Comparison of ENCODE assay signal across 11 mouse cellular contexts in the genomic region with DNA sequence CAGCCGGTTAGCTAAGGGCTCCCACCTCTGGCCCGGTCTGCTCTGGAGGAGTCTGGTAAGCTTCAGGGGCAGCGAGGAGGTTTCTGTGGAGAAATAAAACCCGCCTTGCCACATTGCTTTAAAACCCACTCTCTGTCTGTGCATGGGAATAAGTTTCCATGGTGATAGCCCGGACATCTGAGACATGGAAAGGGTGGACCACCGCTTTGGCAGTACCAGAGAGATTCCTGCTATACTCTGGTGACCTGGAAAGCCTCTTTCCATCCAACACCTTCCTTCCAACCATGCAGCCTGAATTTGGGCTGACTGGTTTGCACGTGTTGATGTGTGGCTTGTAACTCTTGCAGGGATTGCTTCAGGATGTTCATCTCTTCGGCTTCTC. TPM values are rescaled to one million over a fixed set of nuclear protein-coding genes. Genes with fewer than 3 reads are reported as not detected.
DNase-seq lines count a peak whose midpoint lies in the region; ATAC-seq and TF ChIP-seq lines count a peak whose summit lies in the region.
"Had no signal": no experiment of that assay in that cellular context is flagged by ENCODE, and none has a peak within 500 bp of the region (broad histone marks: within the 10 kb centered on the region; RNA-seq: fewer than 3 reads in every experiment).

No protein-coding gene starts in this region.

- no peak overlapping the region for H3K9ac ChIP-seq in forebrain, embryonic 14.5 days (ENCODE audit: low read length)
- H3K9ac ChIP-seq in kidney, postnatal 0 days (ENCODE audit: low read depth, low read length), result no peak overlapping the region; the same call in 1 of the 2 replicates
- H3K9ac ChIP-seq in hindbrain, embryonic 14.5 days, result no peak overlapping the region
- 0 out of 2 replicates have a peak overlapping the region, but pooled peaks have one; percentile 18 for H3K9ac ChIP-seq in midbrain, embryonic 16.5 days (ENCODE audit: low read depth, low read length)
- H3K9ac ChIP-seq: intestine, embryonic 15.5 days had no signal

- H3K27ac ChIP-seq in forebrain, embryonic 10.5 days, result peak overlapping the region; percentile 76
- H3K27ac ChIP-seq in forebrain, embryonic 14.5 days (ENCODE audit: low read depth, low read length), result no peak overlapping the region
- 0 out of 2 replicates have a peak overlapping the region, but pooled peaks have one; percentile 47 for H3K27ac ChIP-seq in kidney, postnatal 0 days
- peak overlapping the region; percentile 18; the same call in 1 of the 2 replicates for H3K27ac ChIP-seq in hindbrain, embryonic 14.5 days
- peak overlapping the region; percentile 40 for H3K27ac ChIP-seq in midbrain, embryonic 16.5 days (ENCODE audit: low read length)
- H3K27ac ChIP-seq: intestine, embryonic 15.5 days had no signal

- no peaks in the 10 kb centered on the region for H3K9me3 ChIP-seq in forebrain, embryonic 10.5 days
- H3K9me3 ChIP-seq in forebrain, embryonic 14.5 days (replicated peaks; ENCODE audit: control insufficient read depth, low read length), result no peaks in the 10 kb centered on the region
- no peaks in the 10 kb centered on the region for H3K9me3 ChIP-seq in kidney, postnatal 0 days (replicated peaks; ENCODE audit: low read length)
- H3K9me3 ChIP-seq in hindbrain, embryonic 14.5 days (ENCODE audit: control insufficient read depth, low read length), result no peaks in the 10 kb centered on the region
- H3K9me3 ChIP-seq in midbrain, embryonic 16.5 days (replicated peaks; ENCODE audit: control insufficient read depth, low read length, poor library complexity, severe bottlenecking), result no peaks in the 10 kb centered on the region
- H3K9me3 ChIP-seq: intestine, embryonic 15.5 days had no signal

- H3K36me3 ChIP-seq in forebrain, embryonic 10.5 days (replicated peaks), result peaks cover 26% of the 10 kb centered on the region
- no peaks in the 10 kb centered on the region for H3K36me3 ChIP-seq in forebrain, embryonic 14.5 days (ENCODE audit: control insufficient read depth, insufficient read depth, low read length)
- H3K36me3 ChIP-seq in kidney, postnatal 0 days (ENCODE audit: insufficient read depth, low read length), result no peaks in the 10 kb centered on the region
- no peaks in the 10 kb centered on the region for H3K36me3 ChIP-seq in hindbrain, embryonic 14.5 days (replicated peaks; ENCODE audit: control insufficient read depth, insufficient read depth)
- no peaks in the 10 kb centered on the region for H3K36me3 ChIP-seq in midbrain, embryonic 16.5 days (ENCODE audit: control insufficient read depth, insufficient read depth, low read length)
- H3K36me3 ChIP-seq: intestine, embryonic 15.5 days had no signal

- no peaks in the 10 kb centered on the region for H3K27me3 ChIP-seq in forebrain, embryonic 10.5 days (ENCODE audit: poor library complexity, severe bottlenecking)
- H3K27me3 ChIP-seq in forebrain, embryonic 14.5 days (replicated peaks; ENCODE audit: control insufficient read depth, insufficient read depth, low read length), result no peaks in the 10 kb centered on the region
- H3K27me3 ChIP-seq in kidney, postnatal 0 days (ENCODE audit: insufficient read depth, low read length), result no peaks in the 10 kb centered on the region
- H3K27me3 ChIP-seq in hindbrain, embryonic 14.5 days (ENCODE audit: control insufficient read depth, insufficient read depth, low read length), result no peaks in the 10 kb centered on the region
- no peaks in the 10 kb centered on the region for H3K27me3 ChIP-seq in midbrain, embryonic 16.5 days (ENCODE audit: control insufficient read depth, insufficient read depth, low read depth, low read length)
- H3K27me3 ChIP-seq: intestine, embryonic 15.5 days had no signal

- 54% methylated on average over 8 of the region's 8 CpGs for WGBS in forebrain, embryonic 10.5 days
- 70% methylated on average over 8 of the region's 8 CpGs for WGBS in forebrain, embryonic 14.5 days
- WGBS in kidney, postnatal 0 days, result 29% methylated on average over 8 of the region's 8 CpGs
- 26% methylated on average over 8 of the region's 8 CpGs for WGBS in hindbrain, embryonic 14.5 days
- 12% methylated on average over 8 of the region's 8 CpGs for WGBS in midbrain, embryonic 16.5 days

- no peak for DNase-seq in forebrain, embryonic 10.5 days (ENCODE audit: extremely low spot score, low spot score)
- DNase-seq in forebrain, embryonic 14.5 days (ENCODE audit: low spot score), result no peak
- DNase-seq in kidney, postnatal 0 days (ENCODE audit: low spot score), result no peak
- no peak for DNase-seq in kidney, adult 18-20 months
- no peak for DNase-seq in hindbrain, embryonic 14.5 days (ENCODE audit: low spot score)
- DNase-seq in spleen, postnatal 10 days (ENCODE audit: low spot score in 2 of 2), result no peak
- DNase-seq: adrenal gland, adult 8-10 months; cerebellum, adult 2 months had no signal

- no peak overlapping the region for H3K4me3 ChIP-seq in forebrain, embryonic 10.5 days
- no peak overlapping the region for H3K4me3 ChIP-seq in forebrain, embryonic 14.5 days (ENCODE audit: low read depth, low read length)
- no peak overlapping the region for H3K4me3 ChIP-seq in kidney, postnatal 0 days (replicated peaks; ENCODE audit: low read depth, low read length)
- no peak overlapping the region for H3K4me3 ChIP-seq in hindbrain, embryonic 14.5 days (replicated peaks; ENCODE audit: low read length)
- no peak overlapping the region for H3K4me3 ChIP-seq in midbrain, embryonic 16.5 days (ENCODE audit: low read depth, low read length)
- H3K4me3 ChIP-seq: intestine, embryonic 15.5 days had no signal

- no peak for ATAC-seq in forebrain, embryonic 14.5 days
- ATAC-seq in kidney, postnatal 0 days (replicated peaks; ENCODE audit: low FRiP score, low read depth), result no peak
- ATAC-seq in hindbrain, embryonic 14.5 days (ENCODE audit: low FRiP score), result no peak
- 0 out of 2 replicates have a peak, but pooled peaks have one; percentile 48 for ATAC-seq in midbrain, embryonic 16.5 days
- ATAC-seq in inflammation-experienced regulatory T-cells, adult 6 months, result no peak

- H3K4me1 ChIP-seq in forebrain, embryonic 10.5 days, result peaks cover 58% of the 10 kb centered on the region
- H3K4me1 ChIP-seq in forebrain, embryonic 14.5 days (ENCODE audit: control insufficient read depth, insufficient read depth, low read length), result 0 out of 2 replicates have a peak, but pooled peaks cover 5% of the 10 kb centered on the region
- H3K4me1 ChIP-seq in kidney, postnatal 0 days (replicated peaks; ENCODE audit: insufficient read depth, low read length), result peaks cover 26% of the 10 kb centered on the region
- peaks cover 25% of the 10 kb centered on the region for H3K4me1 ChIP-seq in hindbrain, embryonic 14.5 days (replicated peaks; ENCODE audit: control insufficient read depth, insufficient read depth, low read length)
- peaks cover 16% of the 10 kb centered on the region for H3K4me1 ChIP-seq in midbrain, embryonic 16.5 days (ENCODE audit: control insufficient read depth, insufficient read depth, low read length)

- H3K4me2 ChIP-seq in forebrain, embryonic 14.5 days (ENCODE audit: low read length), result no peak overlapping the region
- H3K4me2 ChIP-seq in kidney, postnatal 0 days (ENCODE audit: low read length), result no peak overlapping the region
- no peak overlapping the region for H3K4me2 ChIP-seq in hindbrain, embryonic 14.5 days (replicated peaks)
- H3K4me2 ChIP-seq in midbrain, embryonic 16.5 days (ENCODE audit: low read length), result peak overlapping the region; percentile 22; the same call in 1 of the 2 replicates
- H3K4me2 ChIP-seq: intestine, embryonic 15.5 days had no signal

- TF ChIP-seq CTCF in kidney, postnatal 0 days (IDR thresholded peaks at IDR 0.05; ENCODE audit: low read depth), result no peak

RNA-seq across cellular contexts. Expression of gene Mrc2, which starts 21.2 kb away (rescaled TPM):
- 19.1 and 20.4 TPM in 2 replicates for polyA plus RNA-seq in forebrain, embryonic 10.5 days (2016; fragmentation: Nextera tagmentation; extraction: Ambion mirVana)
- polyA plus RNA-seq in forebrain, embryonic 14.5 days (2014; fragmentation: Nextera tagmentation; extraction: Ambion mirVana), result 2.6 and 3.2 TPM in 2 replicates
- 9.5 TPM in 2 replicates for polyA plus RNA-seq in kidney, postnatal 0 days (2015; fragmentation: Nextera tagmentation; extraction: Ambion mirVana)
- polyA plus RNA-seq in hindbrain, embryonic 14.5 days (2014; fragmentation: Nextera tagmentation; extraction: Ambion mirVana), result 3.4 and 3.7 TPM in 2 replicates
- polyA plus RNA-seq in midbrain, embryonic 16.5 days (2015; fragmentation: Nextera tagmentation; extraction: Ambion mirVana), result 3.8 and 4.5 TPM in 2 replicates
- not detected for polyA plus RNA-seq in inflammation-experienced regulatory T-cells, adult 6 months (2017; shearing (Covaris generic))
